Mouse (Mus musculus): Measurements from ENCODE around the gene Cdk20. TPM values are rescaled to one million over a fixed set of nuclear protein-coding genes. Genes with fewer than 3 reads are reported as not detected.

Cdk20 gene
- total and polyA plus RNA-seq, 2 experiments from 2014 or later = 1.9 to 3.5 TPM

DNA sequence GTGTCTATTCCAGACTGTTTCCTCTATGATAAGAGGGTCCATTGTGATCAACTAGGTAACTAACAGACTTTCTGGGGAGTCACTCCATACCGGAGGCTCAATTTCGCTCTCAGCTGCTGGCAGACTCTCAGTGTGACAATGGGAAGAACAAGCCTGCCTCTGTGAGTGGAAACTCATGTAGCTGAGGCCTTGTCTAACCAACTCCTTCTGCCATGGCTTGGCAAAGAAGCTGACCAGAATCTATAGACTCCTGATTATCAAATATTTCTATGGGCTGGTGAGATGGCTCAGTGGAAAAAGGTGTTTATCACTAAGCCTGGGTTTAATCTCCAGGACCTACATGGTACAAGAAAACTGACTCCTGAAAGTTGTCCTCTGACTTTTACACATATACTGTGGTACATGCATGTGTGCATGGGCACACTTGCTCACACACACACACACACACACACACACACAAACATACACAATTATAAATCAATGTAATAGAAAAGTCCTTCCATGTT, 19.3 kb upstream of the Cdk20 start:
- no peak overlapping the region for H3K4me3 ChIP-seq (ENCODE audit: low read depth, low read length)
- no peaks in the 10 kb centered on the region for H3K36me3 ChIP-seq (replicated peaks; ENCODE audit: control insufficient read depth, insufficient read depth, low read length)
- no peak overlapping the region for H3K9ac ChIP-seq (replicated peaks; ENCODE audit: low read depth, low read length)
- no peaks in the 10 kb centered on the region for H3K9me3 ChIP-seq (replicated peaks; ENCODE audit: control insufficient read depth, low read length)
- no peak overlapping the region for H3K4me2 ChIP-seq (ENCODE audit: low read depth, low read length)
- no peak overlapping the region for H3K27ac ChIP-seq (ENCODE audit: low read depth)
- ATAC-seq (ENCODE audit: insufficient read depth, low read depth) = no peak
- H3K4me1 ChIP-seq (ENCODE audit: control insufficient read depth, insufficient read depth) = no peaks in the 10 kb centered on the region
- DNase-seq (ENCODE audit: low spot score) = no peak
- WGBS = 65% methylated on average over 2 of the region's 2 CpGs
- no peaks in the 10 kb centered on the region for H3K27me3 ChIP-seq (ENCODE audit: control insufficient read depth, insufficient read depth, low read length)
- TF ChIP-seq EP300 (IDR thresholded peaks at IDR 0.05; ENCODE audit: low read depth) (no peak), CTCF (IDR thresholded peaks at IDR 0.05; ENCODE audit: low read depth) (no peak)

DNA sequence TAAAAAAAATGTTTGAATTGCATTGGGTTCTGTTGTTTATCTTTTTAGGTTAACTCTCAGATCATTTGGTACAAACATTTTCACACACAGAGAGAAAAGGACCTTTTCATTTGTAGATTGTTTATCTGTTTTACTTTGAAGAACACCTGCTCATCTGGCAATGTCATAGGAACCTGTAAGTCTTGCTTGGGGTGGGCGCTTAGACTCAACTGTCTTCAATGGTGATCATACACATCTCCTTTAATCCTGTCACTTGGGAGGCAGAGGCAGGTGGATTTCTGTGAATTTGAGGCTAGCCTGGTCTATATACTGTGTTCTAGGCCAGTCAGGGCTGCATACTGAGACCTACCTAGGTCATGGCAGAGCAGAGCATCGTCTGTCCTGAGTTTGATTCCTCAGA, 16.5 kb upstream of the Cdk20 start:
- no peak for ATAC-seq (ENCODE audit: insufficient read depth, low read depth)
- 73% methylated on average over 2 of the region's 2 CpGs for WGBS
- DNase-seq (ENCODE audit: low spot score) = no peak
- Histone ChIP-seq H3K4me2 (ENCODE audit: low read depth, low read length) (no peak overlapping the region), H3K27ac (ENCODE audit: low read depth) (no peak overlapping the region), H3K27me3 (ENCODE audit: control insufficient read depth, insufficient read depth, low read length) (no peaks in the 10 kb centered on the region), H3K4me3 (ENCODE audit: low read depth, low read length) (no peak overlapping the region), H3K9me3 (replicated peaks; ENCODE audit: control insufficient read depth, low read length) (no peaks in the 10 kb centered on the region), H3K9ac (replicated peaks; ENCODE audit: low read depth, low read length) (no peak overlapping the region), H3K36me3 (replicated peaks; ENCODE audit: control insufficient read depth, insufficient read depth, low read length) (no peaks in the 10 kb centered on the region), H3K4me1 (ENCODE audit: control insufficient read depth, insufficient read depth) (no peaks in the 10 kb centered on the region)
- TF ChIP-seq EP300 (IDR thresholded peaks at IDR 0.05; ENCODE audit: low read depth) (no peak), CTCF (IDR thresholded peaks at IDR 0.05; ENCODE audit: low read depth) (no peak)

DNA sequence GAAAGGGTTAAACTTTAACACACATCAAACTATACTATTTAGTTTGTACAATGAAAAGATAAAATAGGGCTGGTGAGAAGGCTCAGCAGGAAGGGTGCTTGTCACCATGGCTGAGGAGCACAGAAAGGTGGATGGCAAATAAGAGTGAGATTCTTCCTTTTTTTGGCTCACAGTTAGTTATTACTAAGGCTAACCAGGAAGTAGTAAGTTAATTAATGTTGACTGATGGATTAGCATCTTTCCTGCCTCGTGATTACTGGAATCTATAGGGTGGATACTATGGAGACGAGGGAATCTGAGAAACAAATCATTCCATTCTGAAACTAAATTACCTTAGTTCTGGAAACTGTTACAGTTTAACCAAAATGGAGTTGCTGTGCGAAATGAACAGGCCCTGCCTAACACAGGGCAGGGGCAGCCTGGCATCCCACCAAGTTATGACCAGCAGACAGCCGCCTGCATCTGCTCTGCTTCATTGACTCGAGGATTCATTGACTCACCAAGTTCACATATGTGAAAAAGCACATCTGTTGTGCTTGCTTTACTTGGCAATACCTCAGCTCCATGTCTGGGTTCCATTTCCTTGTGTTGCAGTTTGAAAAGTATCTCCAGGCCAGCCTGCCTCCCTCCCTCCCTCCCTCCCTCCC, 15.0 kb upstream of the Cdk20 start:
- peak; percentile 75 for ATAC-seq (ENCODE audit: insufficient read depth, low read depth)
- WGBS = 44% methylated on average over 5 of the region's 5 CpGs
- H3K27ac ChIP-seq (ENCODE audit: low read depth) = no peak overlapping the region

DNA sequence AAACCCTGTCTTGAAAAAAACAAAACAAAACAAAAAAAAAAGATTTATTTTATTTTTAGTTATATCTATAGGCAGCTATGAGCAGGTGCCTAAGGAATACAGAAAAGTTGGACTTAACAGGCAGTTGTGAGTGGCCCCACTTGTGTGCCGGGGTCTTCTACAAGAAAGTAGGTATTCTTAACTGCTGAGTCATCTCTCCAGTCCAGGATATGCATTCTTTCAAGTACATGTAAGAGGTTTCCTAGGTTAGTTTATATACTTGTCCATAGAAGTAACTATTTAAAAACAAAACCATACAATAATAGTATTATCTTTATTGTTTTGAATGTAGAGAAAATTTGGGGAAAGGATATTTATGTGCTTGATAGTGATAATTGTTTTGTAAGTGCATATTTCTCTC, 11.3 kb upstream of the Cdk20 start:
- Histone ChIP-seq H3K9ac (replicated peaks; ENCODE audit: low read depth, low read length) (no peak overlapping the region), H3K4me3 (ENCODE audit: low read depth, low read length) (no peak overlapping the region), H3K36me3 (replicated peaks; ENCODE audit: control insufficient read depth, insufficient read depth, low read length) (no peaks in the 10 kb centered on the region), H3K9me3 (replicated peaks; ENCODE audit: control insufficient read depth, low read length) (no peaks in the 10 kb centered on the region), H3K4me1 (ENCODE audit: control insufficient read depth, insufficient read depth) (peaks cover 6% of the 10 kb centered on the region; the same call in 1 of the 2 replicates), H3K4me2 (ENCODE audit: low read depth, low read length) (no peak overlapping the region), H3K27me3 (ENCODE audit: control insufficient read depth, insufficient read depth, low read length) (no peaks in the 10 kb centered on the region), H3K27ac (ENCODE audit: low read depth) (no peak overlapping the region)
- DNase-seq (ENCODE audit: low spot score) = no peak
- TF ChIP-seq CTCF (IDR thresholded peaks at IDR 0.05; ENCODE audit: low read depth) = no peak
- TF ChIP-seq EP300 (IDR thresholded peaks at IDR 0.05; ENCODE audit: low read depth) = no peak
- WGBS = 16% methylated on average over 1 of the region's 1 CpGs
- no peak for ATAC-seq (ENCODE audit: insufficient read depth, low read depth)

More for the DNA sequence above, 15.0 kb upstream of the Cdk20 start:
- no peak overlapping the region for H3K4me2 ChIP-seq (ENCODE audit: low read depth, low read length)
- H3K4me3 ChIP-seq (ENCODE audit: low read depth, low read length) = no peak overlapping the region
- H3K9me3 ChIP-seq (replicated peaks; ENCODE audit: control insufficient read depth, low read length) = no peaks in the 10 kb centered on the region
- no peak overlapping the region for H3K9ac ChIP-seq (replicated peaks; ENCODE audit: low read depth, low read length)
- DNase-seq (ENCODE audit: low spot score) = no peak
- no peaks in the 10 kb centered on the region for H3K27me3 ChIP-seq (ENCODE audit: control insufficient read depth, insufficient read depth, low read length)
- no peaks in the 10 kb centered on the region for H3K36me3 ChIP-seq (replicated peaks; ENCODE audit: control insufficient read depth, insufficient read depth, low read length)
- TF ChIP-seq EP300 (IDR thresholded peaks at IDR 0.05; ENCODE audit: low read depth) = no peak
- no peak for TF ChIP-seq CTCF (IDR thresholded peaks at IDR 0.05; ENCODE audit: low read depth)
- H3K4me1 ChIP-seq (ENCODE audit: control insufficient read depth, insufficient read depth) = peaks cover 6% of the 10 kb centered on the region; the same call in 1 of the 2 replicates

DNA sequence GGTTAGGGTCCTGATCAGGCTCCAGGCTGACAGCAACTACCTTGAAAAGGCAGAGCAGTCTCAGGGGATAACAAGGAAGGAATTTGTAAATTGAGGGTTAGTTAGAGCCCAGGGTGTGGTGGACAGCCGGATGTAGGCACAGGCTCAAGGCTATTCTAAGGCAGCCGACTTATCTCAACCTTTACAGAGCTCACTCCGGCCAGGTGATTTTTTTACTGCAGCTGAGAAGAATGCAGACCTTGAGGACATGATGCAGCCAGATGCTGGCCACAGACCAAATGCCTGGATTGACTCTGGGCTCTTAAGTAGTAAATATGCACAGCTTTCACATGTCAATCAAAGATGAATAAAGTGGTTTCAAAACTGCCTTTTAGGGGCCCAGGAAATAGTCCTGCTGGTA, 10.7 kb upstream of the Cdk20 start:
- TF ChIP-seq EP300 (IDR thresholded peaks at IDR 0.05; ENCODE audit: low read depth) (no peak), CTCF (IDR thresholded peaks at IDR 0.05; ENCODE audit: low read depth) (no peak)
- H3K27me3 ChIP-seq (ENCODE audit: control insufficient read depth, insufficient read depth, low read length) = no peaks in the 10 kb centered on the region
- no peak overlapping the region for H3K4me2 ChIP-seq (ENCODE audit: low read depth, low read length)
- H3K4me3 ChIP-seq (ENCODE audit: low read depth, low read length) = no peak overlapping the region
- DNase-seq (ENCODE audit: low spot score) (no peak), ATAC-seq (ENCODE audit: insufficient read depth, low read depth) (no peak)
- H3K9me3 ChIP-seq (replicated peaks; ENCODE audit: control insufficient read depth, low read length) = no peaks in the 10 kb centered on the region
- H3K4me1 ChIP-seq (ENCODE audit: control insufficient read depth, insufficient read depth) = peaks cover 6% of the 10 kb centered on the region; the same call in 1 of the 2 replicates
- no peak overlapping the region for H3K27ac ChIP-seq (ENCODE audit: low read depth)
- 8% methylated on average over 3 of the region's 3 CpGs for WGBS
- H3K9ac ChIP-seq (replicated peaks; ENCODE audit: low read depth, low read length) = no peak overlapping the region
- H3K36me3 ChIP-seq (replicated peaks; ENCODE audit: control insufficient read depth, insufficient read depth, low read length) = no peaks in the 10 kb centered on the region
